19 mouse cellular contexts compared by ENCODE assay signal in genomic region chr9:57992781-57993591, GRCm38 (mm10). TPM values are rescaled to one million over a fixed set of nuclear protein-coding genes. Genes with fewer than 3 reads are reported as not detected.
A peak's percentile ranks its signal among the peaks of the same experiment; 100 is the strongest.
DNase-seq lines count a peak whose midpoint lies in the region; ATAC-seq lines count a peak whose summit lies in the region.
"Had no signal": no experiment of that assay in that cellular context is flagged by ENCODE, and none has a peak within 500 bp of the region (broad histone marks: within the 10 kb centered on the region; RNA-seq: fewer than 3 reads in every experiment).

No protein-coding gene starts in this region.

- no peak overlapping the region for H3K27ac ChIP-seq in hindbrain, embryonic 16.5 days (ENCODE audit: low read depth, low read length)
- H3K27ac ChIP-seq in hindbrain, embryonic 13.5 days, result no peak overlapping the region
- H3K27ac ChIP-seq in neural tube, embryonic 13.5 days (replicated peaks), result peak overlapping the region; percentile 52; the same call in 1 of the 2 replicates
- peak overlapping the region; percentile 33; the same call in 1 of the 2 replicates for H3K27ac ChIP-seq in embryonic facial prominence, embryonic 14.5 days (replicated peaks; ENCODE audit: low read depth, low read length)
- H3K27ac ChIP-seq: heart, embryonic 13.5 days; hindbrain, embryonic 12.5 days; left cerebral cortex, adult 2 months had no signal

- no peak for DNase-seq in neural tube, embryonic 10.5 days (ENCODE audit: extremely low spot score, low spot score)
- DNase-seq in embryonic facial prominence, embryonic 14.5 days (ENCODE audit: low spot score), result peak; percentile 72
- DNase-seq in thymus, postnatal 25 days, result peak; percentile 39
- DNase-seq in frontal cortex, postnatal 25 days (ENCODE audit: low spot score in 2 of 2), result no peak
- DNase-seq: adrenal gland, postnatal 36 days; kidney, adult 9 months; lung, embryonic 14.5 days; right cerebral cortex, adult 18-20 months; spleen, adult 18-20 months had no signal

- H3K9ac ChIP-seq in hindbrain, embryonic 16.5 days (ENCODE audit: low read depth, low read length), result no peak overlapping the region
- H3K9ac ChIP-seq in hindbrain, embryonic 13.5 days, result no peak overlapping the region
- H3K9ac ChIP-seq in neural tube, embryonic 13.5 days, result 0 out of 2 replicates have a peak overlapping the region, but pooled peaks have one; percentile 9
- no peak overlapping the region for H3K9ac ChIP-seq in embryonic facial prominence, embryonic 14.5 days (ENCODE audit: low read depth, low read length)
- H3K9ac ChIP-seq: heart, embryonic 13.5 days; hindbrain, embryonic 12.5 days; lung, embryonic 14.5 days had no signal

- H3K9me3 ChIP-seq in hindbrain, embryonic 16.5 days (ENCODE audit: control insufficient read depth, low read length), result no peaks in the 10 kb centered on the region
- H3K9me3 ChIP-seq in hindbrain, embryonic 13.5 days, result no peaks in the 10 kb centered on the region
- H3K9me3 ChIP-seq in neural tube, embryonic 13.5 days, result no peaks in the 10 kb centered on the region
- H3K9me3 ChIP-seq in embryonic facial prominence, embryonic 14.5 days (ENCODE audit: control insufficient read depth, low read length), result no peaks in the 10 kb centered on the region
- H3K9me3 ChIP-seq: heart, embryonic 13.5 days; hindbrain, embryonic 12.5 days had no signal

- no peak overlapping the region for H3K4me3 ChIP-seq in hindbrain, embryonic 16.5 days (ENCODE audit: low read length)
- no peak overlapping the region for H3K4me3 ChIP-seq in hindbrain, embryonic 13.5 days
- no peak overlapping the region for H3K4me3 ChIP-seq in neural tube, embryonic 13.5 days
- H3K4me3 ChIP-seq in embryonic facial prominence, embryonic 14.5 days (ENCODE audit: low read depth, low read length), result no peak overlapping the region
- H3K4me3 ChIP-seq: erythroblast, embryonic 14.5 days; heart, embryonic 13.5 days; hindbrain, embryonic 12.5 days; left cerebral cortex, adult 2 months had no signal

- H3K4me2 ChIP-seq in hindbrain, embryonic 16.5 days (ENCODE audit: low read length), result no peak overlapping the region
- H3K4me2 ChIP-seq in hindbrain, embryonic 13.5 days, result no peak overlapping the region
- no peak overlapping the region for H3K4me2 ChIP-seq in neural tube, embryonic 13.5 days
- H3K4me2 ChIP-seq in embryonic facial prominence, embryonic 14.5 days (ENCODE audit: low read depth, low read length), result no peak overlapping the region
- H3K4me2 ChIP-seq: heart, embryonic 13.5 days; hindbrain, embryonic 12.5 days; lung, embryonic 14.5 days had no signal

- 35% methylated on average over 8 of the region's 8 CpGs for WGBS in hindbrain, embryonic 16.5 days
- WGBS in hindbrain, embryonic 13.5 days, result 51% methylated on average over 8 of the region's 8 CpGs
- 36% methylated on average over 8 of the region's 8 CpGs for WGBS in neural tube, embryonic 13.5 days
- WGBS in embryonic facial prominence, embryonic 14.5 days, result 29% methylated on average over 8 of the region's 8 CpGs

- 0 out of 2 replicates have a peak, but pooled peaks cover 5% of the 10 kb centered on the region for H3K27me3 ChIP-seq in hindbrain, embryonic 16.5 days (replicated peaks; ENCODE audit: control insufficient read depth, insufficient read depth, low read length)
- H3K27me3 ChIP-seq in hindbrain, embryonic 13.5 days, result peaks cover 16% of the 10 kb centered on the region
- peaks cover 18% of the 10 kb centered on the region for H3K27me3 ChIP-seq in neural tube, embryonic 13.5 days
- H3K27me3 ChIP-seq in embryonic facial prominence, embryonic 14.5 days (replicated peaks; ENCODE audit: control insufficient read depth, insufficient read depth, low read length), result peaks cover 26% of the 10 kb centered on the region

- 0 out of 2 replicates have a peak, but pooled peaks have one; percentile 32 for ATAC-seq in hindbrain, embryonic 16.5 days
- no peak for ATAC-seq in hindbrain, embryonic 13.5 days (ENCODE audit: low FRiP score)
- no peak for ATAC-seq in neural tube, embryonic 13.5 days (ENCODE audit: low read depth)
- peak; percentile 35 for ATAC-seq in embryonic facial prominence, embryonic 14.5 days (ENCODE audit: low read depth)
- ATAC-seq: activated CD4-positive, CD25-positive, alpha-beta regulatory T cell, adult 4 months; midbrain, embryonic 16.5 days had no signal

- H3K4me1 ChIP-seq in hindbrain, embryonic 16.5 days (ENCODE audit: control insufficient read depth, insufficient read depth, low read depth, low read length), result peaks cover 9% of the 10 kb centered on the region
- H3K4me1 ChIP-seq in hindbrain, embryonic 13.5 days (replicated peaks), result peaks cover 17% of the 10 kb centered on the region
- peaks cover 16% of the 10 kb centered on the region for H3K4me1 ChIP-seq in neural tube, embryonic 13.5 days (replicated peaks)
- peaks cover 10% of the 10 kb centered on the region for H3K4me1 ChIP-seq in embryonic facial prominence, embryonic 14.5 days (ENCODE audit: control insufficient read depth, insufficient read depth, low read length)

- no peaks in the 10 kb centered on the region for H3K36me3 ChIP-seq in hindbrain, embryonic 16.5 days (ENCODE audit: control insufficient read depth, insufficient read depth, low read length)
- no peaks in the 10 kb centered on the region for H3K36me3 ChIP-seq in hindbrain, embryonic 13.5 days
- no peaks in the 10 kb centered on the region for H3K36me3 ChIP-seq in neural tube, embryonic 13.5 days
- H3K36me3 ChIP-seq in embryonic facial prominence, embryonic 14.5 days (ENCODE audit: control insufficient read depth, insufficient read depth, low read length), result no peaks in the 10 kb centered on the region
- H3K36me3 ChIP-seq: heart, embryonic 13.5 days; hindbrain, embryonic 12.5 days had no signal

RNA-seq across cellular contexts. Expression of gene Cyp11a1, which starts 13.2 kb away (rescaled TPM):
- 1.7 and 2.4 TPM in 2 replicates for polyA plus RNA-seq in hindbrain, embryonic 16.5 days (2015; fragmentation: Nextera tagmentation; extraction: Ambion mirVana)
- polyA plus RNA-seq in hindbrain, embryonic 13.5 days (2015; fragmentation: Nextera tagmentation; extraction: Ambion mirVana), result 0.31 and 0.57 TPM in 2 replicates
- polyA plus RNA-seq in neural tube, embryonic 13.5 days (2015; fragmentation: Nextera tagmentation; extraction: Ambion mirVana), result 0.14 and 0.18 TPM in 2 replicates
- 5.9 and 7.0 TPM in 2 replicates for polyA plus RNA-seq in embryonic facial prominence, embryonic 14.5 days (2014; fragmentation: Nextera tagmentation; extraction: Ambion mirVana)
- polyA plus RNA-seq: activated CD4-positive, CD25-positive, alpha-beta regulatory T cell, adult 4 months; liver, adult 2 months had no signal

RNA-seq across cellular contexts. Expression of gene Sema7a, which starts 53.1 kb away (rescaled TPM):
- 2.1 and 2.9 TPM in 2 replicates for polyA plus RNA-seq in hindbrain, embryonic 16.5 days (2015; fragmentation: Nextera tagmentation; extraction: Ambion mirVana)
- polyA plus RNA-seq in hindbrain, embryonic 13.5 days (2015; fragmentation: Nextera tagmentation; extraction: Ambion mirVana), result 2.9 and 4.2 TPM in 2 replicates
- 1.8 and 2.1 TPM in 2 replicates for polyA plus RNA-seq in neural tube, embryonic 13.5 days (2015; fragmentation: Nextera tagmentation; extraction: Ambion mirVana)
- polyA plus RNA-seq in embryonic facial prominence, embryonic 14.5 days (2014; fragmentation: Nextera tagmentation; extraction: Ambion mirVana), result 1.2 TPM in 2 replicates

Comparison
In these comparisons a context has a peak if more than half of its experiments do, and no peak if none do; other contexts are left out.
1. ATAC-seq: peak in hindbrain, embryonic 16.5 days (single experiment) and embryonic facial prominence, embryonic 14.5 days (single experiment); none in hindbrain, embryonic 13.5 days (single experiment) and neural tube, embryonic 13.5 days (single experiment).
2. H3K27ac ChIP-seq: peak in neural tube, embryonic 13.5 days (single experiment) and embryonic facial prominence, embryonic 14.5 days (single experiment); none in hindbrain, embryonic 16.5 days (single experiment) and hindbrain, embryonic 13.5 days (single experiment).
3. DNase-seq: peak in embryonic facial prominence, embryonic 14.5 days (single experiment) and thymus, postnatal 25 days (single experiment); none in neural tube, embryonic 10.5 days (single experiment) and frontal cortex, postnatal 25 days (0 of 2).